Mouse (Mus musculus) myocyte (in vitro differentiated cells): ENCODE measurements at regions not wholly inside any gene's neighbourhood (a gene's known extent, or its start where the extent isn't known, plus 50 kb on each side); places are given as distances from the start of the nearest gene placed in this dataset.

Experiments
- H3K27me3 ChIP-seq: one replicate; pipeline ENCODE4 v1.6.1; 2011; ENCODE audit not compliant: control insufficient read depth, insufficient read depth, insufficient read length
- H3K36me3 ChIP-seq: one replicate; pipeline ENCODE4 v1.6.1; 2011; ENCODE audit not compliant: control insufficient read depth, insufficient read depth
- H3K4me2 ChIP-seq: one replicate; pipeline ENCODE4 v1.6.1; 2011; ENCODE audit warnings: low read depth, control low read depth
- H3K4me3 ChIP-seq: one replicate; pipeline ENCODE4 v1.5.1; 2011; ENCODE audit warnings: mild to moderate bottlenecking, control low read depth, moderate library complexity
- H3K79me2 ChIP-seq: one replicate; pipeline ENCODE4 v1.6.1; 2011; ENCODE audit not compliant: control insufficient read depth, insufficient read depth
- H3ac ChIP-seq: one replicate; pipeline ENCODE4 v1.6.1; 2011; ENCODE audit not compliant: control insufficient read depth, insufficient read length
- CEBPB ChIP-seq: IDR thresholded peaks from 2 replicates; pipeline ENCODE4 v1.6.1; 2011; ENCODE audit warnings: mild to moderate bottlenecking, moderate library complexity; ENCODE audit not compliant: poor library complexity, insufficient read depth, severe bottlenecking
- E2F4 ChIP-seq: IDR thresholded peaks from one replicate; pipeline ENCODE4 v1.6.1; 2011; ENCODE audit warnings: mild to moderate bottlenecking, control low read depth, moderate library complexity; ENCODE audit not compliant: insufficient read depth
- MAX ChIP-seq: IDR thresholded peaks from one replicate; pipeline ENCODE4 v1.6.1; 2011; ENCODE audit warnings: low read depth, mild to moderate bottlenecking, control low read depth
- MYOD1 ChIP-seq, 3 experiments: IDR thresholded peaks; one replicate each; pipeline ENCODE4 v1.6.1; 2011; ENCODE audit warnings: control low read depth in 2 of 3, low read depth in 2 of 3, mild to moderate bottlenecking in 2 of 3, moderate library complexity in 1 of 3; ENCODE audit not compliant: insufficient read length in 2 of 3, control insufficient read depth in 1 of 3
- MYOG ChIP-seq, 3 experiments: IDR thresholded peaks; one replicate each; pipeline ENCODE4 v1.6.1; 2011; ENCODE audit warnings: control low read depth in 2 of 3, low read depth in 2 of 3, mild to moderate bottlenecking in 2 of 3; ENCODE audit not compliant: insufficient read length in 2 of 3, control insufficient read depth in 1 of 3, insufficient read depth in 1 of 3
- POLR2A ChIP-seq: IDR thresholded peaks from one replicate; pipeline ENCODE4 v1.6.1; 2011; ENCODE audit warnings: low read depth, mild to moderate bottlenecking, control low read depth, moderate library complexity; ENCODE audit not compliant: insufficient read length
- POLR2AphosphoS2 ChIP-seq: IDR thresholded peaks from one replicate; pipeline ENCODE4 v1.6.1; 2011; ENCODE audit warnings: low read depth, control low read depth; ENCODE audit not compliant: insufficient read length
- REST ChIP-seq: IDR thresholded peaks from one replicate; pipeline ENCODE4 v1.6.1; 2011; ENCODE audit warnings: mild to moderate bottlenecking, control low read depth, moderate library complexity; ENCODE audit not compliant: insufficient read depth, insufficient read length
- SRF ChIP-seq: IDR thresholded peaks from one replicate; pipeline ENCODE4 v1.6.1; 2011; ENCODE audit warnings: low read depth; ENCODE audit not compliant: control insufficient read depth, insufficient read length
- TCF12 ChIP-seq: IDR thresholded peaks from one replicate; pipeline ENCODE4 v1.6.1; 2011; ENCODE audit warnings: mild to moderate bottlenecking, control low read depth; ENCODE audit not compliant: poor library complexity, insufficient read depth, severe bottlenecking
- TCF3 ChIP-seq: IDR thresholded peaks from one replicate; pipeline ENCODE4 v1.6.1; 2011; ENCODE audit warnings: low read depth, control low read depth; ENCODE audit not compliant: insufficient read length
- USF1 ChIP-seq: IDR thresholded peaks from one replicate; pipeline ENCODE4 v1.6.1; 2011; ENCODE audit warnings: low read depth, mild to moderate bottlenecking, control low read depth, moderate library complexity

DNA sequence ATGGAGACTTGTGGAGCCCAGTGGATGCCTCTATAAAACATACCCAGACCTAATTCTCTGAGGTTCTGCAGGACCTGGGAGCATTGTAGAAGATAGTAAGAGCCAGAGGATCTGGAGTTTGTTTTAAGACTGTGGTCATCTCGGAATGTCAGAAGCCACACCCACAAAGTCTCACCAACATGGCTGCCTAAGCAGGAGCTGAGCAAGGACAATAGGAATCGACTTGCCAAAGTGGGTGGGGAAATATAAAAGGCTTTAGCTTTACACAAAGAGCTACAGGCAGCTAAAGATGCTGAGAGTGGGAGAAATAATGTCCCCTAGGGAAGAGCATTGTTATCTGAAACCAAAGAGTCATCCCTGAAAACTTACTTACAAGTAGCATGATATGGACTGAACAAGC is 364.7 kb upstream of the Pik3r1 start:
- no peak for TF ChIP-seq TCF3
- no peak for TF ChIP-seq CEBPB
- no peak for TF ChIP-seq SRF
- TF ChIP-seq USF1, result no peak
- no peak for TF ChIP-seq MYOG (IDR thresholded peaks at IDR 0.05; ENCODE audit: control insufficient read depth in 1 of 3, insufficient read depth in 1 of 3, insufficient read length in 2 of 3, low read depth in 2 of 3)
- TF ChIP-seq TCF12, result no peak
- no peak for TF ChIP-seq POLR2A
- no peak for TF ChIP-seq MAX
- no peak for TF ChIP-seq MYOD1 (IDR thresholded peaks at IDR 0.05; ENCODE audit: control insufficient read depth in 1 of 3, insufficient read length in 2 of 3, low read depth in 2 of 3)
- no peak for TF ChIP-seq REST
- no peak for TF ChIP-seq E2F4
- no peak for TF ChIP-seq POLR2AphosphoS2
- Histone ChIP-seq H3K36me3 (no peaks in the 10 kb centered on the region), H3K4me3 (no peak overlapping the region), H3ac (no peak overlapping the region), H3K79me2 (no peaks in the 10 kb centered on the region), H3K4me2 (no peak overlapping the region), H3K27me3 (no peaks in the 10 kb centered on the region)

DNA sequence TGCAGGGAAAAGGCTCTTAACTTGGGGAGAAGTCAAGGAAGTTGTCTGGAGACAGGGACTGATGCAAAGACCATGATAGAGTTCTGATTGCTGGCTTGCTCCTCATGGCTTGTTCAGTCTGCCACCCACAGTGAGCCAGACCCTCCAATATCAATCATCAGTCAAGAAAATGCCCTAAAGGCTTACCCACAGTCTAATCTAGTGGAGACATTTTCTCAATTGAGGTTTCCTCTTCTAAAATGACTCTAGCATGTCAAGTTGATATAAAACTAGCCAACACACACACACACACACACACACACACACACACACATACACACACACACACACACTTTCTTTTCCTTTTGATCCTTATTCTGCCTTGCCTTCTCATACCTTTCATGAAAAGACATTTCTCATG is 367.2 kb upstream of the Pik3r1 start:
- Histone ChIP-seq H3K4me3 (no peak overlapping the region), H3ac (no peak overlapping the region), H3K4me2 (no peak overlapping the region), H3K36me3 (no peaks in the 10 kb centered on the region), H3K79me2 (no peaks in the 10 kb centered on the region), H3K27me3 (no peaks in the 10 kb centered on the region)
- TF ChIP-seq POLR2A (no peak), MAX (no peak), TCF3 (no peak), MYOD1 (IDR thresholded peaks at IDR 0.05; ENCODE audit: control insufficient read depth in 1 of 3, insufficient read length in 2 of 3, low read depth in 2 of 3) (no peak), CEBPB (no peak), SRF (no peak), REST (no peak), MYOG (IDR thresholded peaks at IDR 0.05; ENCODE audit: control insufficient read depth in 1 of 3, insufficient read depth in 1 of 3, insufficient read length in 2 of 3, low read depth in 2 of 3) (no peak), POLR2AphosphoS2 (no peak), E2F4 (no peak), USF1 (no peak), TCF12 (no peak)

DNA sequence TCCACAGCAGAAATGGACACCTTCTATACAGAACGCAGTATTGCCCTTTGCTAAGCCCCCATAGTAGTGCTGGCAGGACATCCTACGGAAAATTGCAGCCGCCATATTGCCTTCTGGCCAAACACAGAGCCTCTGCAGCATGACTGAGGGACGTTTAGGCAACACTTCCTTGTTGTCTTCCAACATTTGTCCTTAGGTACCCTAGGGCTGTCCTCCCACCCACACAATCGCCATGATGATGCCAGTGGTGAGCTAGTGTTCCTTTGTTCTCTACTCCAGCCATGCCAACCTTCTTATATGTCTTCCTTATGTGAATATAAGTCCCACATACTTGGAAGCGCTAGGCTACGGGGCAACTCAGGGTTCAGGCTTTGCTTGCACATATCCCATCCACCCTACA is 375.0 kb upstream of the Pik3r1 start:
- no peaks in the 10 kb centered on the region for H3K36me3 ChIP-seq
- H3K4me3 ChIP-seq, result no peak overlapping the region
- H3K79me2 ChIP-seq, result no peaks in the 10 kb centered on the region
- H3K4me2 ChIP-seq, result no peak overlapping the region
- no peaks in the 10 kb centered on the region for H3K27me3 ChIP-seq
- TF ChIP-seq MAX, result no peak
- no peak for TF ChIP-seq POLR2AphosphoS2
- TF ChIP-seq TCF3, result no peak
- TF ChIP-seq MYOG (IDR thresholded peaks at IDR 0.05; ENCODE audit: control insufficient read depth in 1 of 3, insufficient read depth in 1 of 3, insufficient read length in 2 of 3, low read depth in 2 of 3), result no peak
- no peak for TF ChIP-seq E2F4
- no peak for TF ChIP-seq SRF
- no peak for TF ChIP-seq USF1
- no peak for TF ChIP-seq MYOD1 (IDR thresholded peaks at IDR 0.05; ENCODE audit: control insufficient read depth in 1 of 3, insufficient read length in 2 of 3, low read depth in 2 of 3)
- no peak for TF ChIP-seq REST
- TF ChIP-seq TCF12, result no peak
- TF ChIP-seq CEBPB, result no peak
- TF ChIP-seq POLR2A, result no peak
- no peak overlapping the region for H3ac ChIP-seq

DNA sequence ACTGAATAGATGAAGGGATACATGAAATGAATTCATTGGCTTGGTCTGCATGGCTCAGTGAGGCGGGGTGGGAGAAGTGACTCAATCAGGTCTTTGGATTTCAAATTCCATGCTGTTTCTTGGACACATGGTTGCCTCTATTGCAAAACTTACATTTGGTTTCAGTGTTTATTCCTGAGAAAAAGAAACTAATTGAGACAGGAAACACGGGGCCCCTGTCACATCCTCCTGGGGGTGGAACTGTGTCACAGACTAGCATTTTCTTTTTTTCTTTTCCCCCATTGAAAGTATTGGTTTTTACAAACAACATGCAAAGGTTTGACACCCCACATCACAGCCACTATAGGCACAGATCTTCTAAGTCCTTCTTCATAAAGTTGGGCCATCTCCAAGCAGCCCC is 375.8 kb upstream of the Pik3r1 start:
- H3K79me2 ChIP-seq, result no peaks in the 10 kb centered on the region
- H3K27me3 ChIP-seq, result no peaks in the 10 kb centered on the region
- no peak overlapping the region for H3K4me3 ChIP-seq
- H3K4me2 ChIP-seq, result no peak overlapping the region
- H3K36me3 ChIP-seq, result no peaks in the 10 kb centered on the region
- no peak for TF ChIP-seq TCF3
- TF ChIP-seq MAX, result no peak
- no peak for TF ChIP-seq CEBPB
- no peak for TF ChIP-seq MYOD1 (IDR thresholded peaks at IDR 0.05; ENCODE audit: control insufficient read depth in 1 of 3, insufficient read length in 2 of 3, low read depth in 2 of 3)
- TF ChIP-seq USF1, result no peak
- no peak for TF ChIP-seq E2F4
- no peak for TF ChIP-seq REST
- no peak for TF ChIP-seq MYOG (IDR thresholded peaks at IDR 0.05; ENCODE audit: control insufficient read depth in 1 of 3, insufficient read depth in 1 of 3, insufficient read length in 2 of 3, low read depth in 2 of 3)
- TF ChIP-seq POLR2AphosphoS2, result no peak
- no peak for TF ChIP-seq SRF
- no peak for TF ChIP-seq TCF12
- no peak for TF ChIP-seq POLR2A
- no peak overlapping the region for H3ac ChIP-seq

DNA sequence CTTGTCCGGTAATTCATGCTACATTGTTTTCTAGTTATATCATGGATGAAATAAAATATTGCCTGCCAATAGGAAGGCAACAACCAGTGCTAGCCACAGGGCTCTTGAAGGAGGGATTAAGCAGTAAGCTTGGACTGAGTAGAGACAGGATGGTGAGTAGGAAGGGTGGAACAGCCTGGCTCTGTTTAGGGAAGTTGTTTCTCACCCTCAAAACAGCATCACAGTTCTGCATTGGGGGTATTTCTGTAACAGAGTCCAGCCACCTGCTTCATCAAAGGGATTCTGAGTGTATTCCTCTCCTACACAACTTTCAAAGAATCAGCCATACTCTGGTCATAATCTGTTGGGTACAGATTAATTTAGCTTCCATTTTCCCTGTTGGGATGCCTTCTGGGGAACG is 380.0 kb upstream of the Pik3r1 start:
- Histone ChIP-seq H3K27me3 (no peaks in the 10 kb centered on the region), H3ac (no peak overlapping the region), H3K4me2 (no peak overlapping the region), H3K79me2 (no peaks in the 10 kb centered on the region), H3K36me3 (no peaks in the 10 kb centered on the region), H3K4me3 (no peak overlapping the region)
- TF ChIP-seq REST, result no peak
- TF ChIP-seq MAX, result no peak
- no peak for TF ChIP-seq TCF3
- no peak for TF ChIP-seq MYOD1 (IDR thresholded peaks at IDR 0.05; ENCODE audit: control insufficient read depth in 1 of 3, insufficient read length in 2 of 3, low read depth in 2 of 3)
- TF ChIP-seq POLR2AphosphoS2, result no peak
- TF ChIP-seq POLR2A, result no peak
- no peak for TF ChIP-seq USF1
- no peak for TF ChIP-seq MYOG (IDR thresholded peaks at IDR 0.05; ENCODE audit: control insufficient read depth in 1 of 3, insufficient read depth in 1 of 3, insufficient read length in 2 of 3, low read depth in 2 of 3)
- TF ChIP-seq E2F4, result no peak
